Mouse (Mus musculus) urinary bladder, postnatal 36 days (tissue): ENCODE data around the gene Hnf4a.

Experiments used
- DNase-seq, 2 experiments: peaks; one replicate each; pipeline ENCODE4 v3.0.0; 2022; ENCODE audit warnings: low spot score in 2 of 2, mixed read lengths in 1 of 2

Hnf4a gene

GRCm38 (mm10) chr2:163592084-163592483 is 85.5 kb downstream of the Hnf4a start:
- no peak for DNase-seq

GRCm38 (mm10) chr2:163593636-163594282 is 87.2 kb downstream of the Hnf4a start:
- DNase-seq, result no peak

- no peak for DNase-seq
These were observed 88.5 kb downstream of the Hnf4a start for GRCm38 (mm10) chr2:163595119-163595518.

GRCm38 (mm10) chr2:163596057-163596872 is 89.7 kb downstream of the Hnf4a start:
- DNase-seq, result peak in 1 of 2 experiments; percentile 59

- no peak for DNase-seq
These were observed 90.2 kb downstream of the Hnf4a start for GRCm38 (mm10) chr2:163596873-163597155.

- DNase-seq, result peak in 1 of 2 experiments; percentile 56
These were observed 91.1 kb downstream of the Hnf4a start for GRCm38 (mm10) chr2:163597661-163598060.

- peak; percentile 49 to 62 for DNase-seq
These were observed 92.6 kb downstream of the Hnf4a start for GRCm38 (mm10) chr2:163599226-163599625.

- no peak for DNase-seq
These were observed 94.5 kb downstream of the Hnf4a start for GRCm38 (mm10) chr2:163601066-163601465.

GRCm38 (mm10) chr2:163601712-163602100 is 95.1 kb downstream of the Hnf4a start:
- no peak for DNase-seq

- peak; percentile 77 to 87 for DNase-seq
These were observed 95.7 kb downstream of the Hnf4a start, which contains the start of gene Ttpal for GRCm38 (mm10) chr2:163602101-163602971. Ttpal (plus strand) TSS chr2:163602314.

GRCm38 (mm10) chr2:163606161-163606560 is 99.6 kb downstream of the Hnf4a start:
- no peak for DNase-seq

- DNase-seq, result no peak
These were observed 101.4 kb downstream of the Hnf4a start for GRCm38 (mm10) chr2:163608008-163608407.

- no peak for DNase-seq
These were observed 102.8 kb downstream of the Hnf4a start for GRCm38 (mm10) chr2:163609281-163609975.

GRCm38 (mm10) chr2:163611176-163611575 is 104.6 kb downstream of the Hnf4a start:
- DNase-seq, result peak; percentile 45 to 59

GRCm38 (mm10) chr2:163613206-163613605 is 106.6 kb downstream of the Hnf4a start:
- no peak for DNase-seq

- DNase-seq, result no peak
These were observed 107.4 kb downstream of the Hnf4a start for GRCm38 (mm10) chr2:163613990-163614389.

GRCm38 (mm10) chr2:163615401-163615800 is 108.8 kb downstream of the Hnf4a start:
- no peak for DNase-seq

- DNase-seq, result no peak
These were observed 109.5 kb downstream of the Hnf4a start for GRCm38 (mm10) chr2:163615906-163616651.

GRCm38 (mm10) chr2:163616652-163617227 is 110.1 kb downstream of the Hnf4a start:
- no peak for DNase-seq

- DNase-seq, result no peak
These were observed 110.7 kb downstream of the Hnf4a start for GRCm38 (mm10) chr2:163617232-163617863.
